Mouse (Mus musculus): ENCODE results near the gene Cel.
A peak's percentile ranks its signal among the peaks of the same experiment; 100 is the strongest.

Cel gene

GRCm38 (mm10) chr2:28536766-28537633 is 26.2 kb downstream of the Cel start:
- DNase-seq = no peak

- DNase-seq = no peak
Observed at GRCm38 (mm10) chr2:28536166-28536565, 27.0 kb downstream of the Cel start.

GRCm38 (mm10) chr2:28535650-28536049 is 27.6 kb downstream of the Cel start:
- no peak for DNase-seq

- no peak for DNase-seq
Observed at GRCm38 (mm10) chr2:28535263-28535540, 28.0 kb downstream of the Cel start.

GRCm38 (mm10) chr2:28534436-28535262 is 28.6 kb downstream of the Cel start:
- DNase-seq = no peak

GRCm38 (mm10) chr2:28533901-28534435 is 29.2 kb downstream of the Cel start:
- no peak for DNase-seq

GRCm38 (mm10) chr2:28532938-28533771 is 30.0 kb downstream of the Cel start:
- DNase-seq = peak; percentile 79 to 86

GRCm38 (mm10) chr2:28530311-28530710 is 32.9 kb downstream of the Cel start:
- no peak for DNase-seq

- DNase-seq = no peak
Observed at GRCm38 (mm10) chr2:28529856-28530255, 33.3 kb downstream of the Cel start.

GRCm38 (mm10) chr2:28528354-28528730 is 34.9 kb downstream of the Cel start:
- no peak for DNase-seq

- no peak for DNase-seq
Observed at GRCm38 (mm10) chr2:28527436-28528353, 35.5 kb downstream of the Cel start.

- DNase-seq = peak; percentile 54 to 60
Observed at GRCm38 (mm10) chr2:28525943-28526876, 37.0 kb downstream of the Cel start.

GRCm38 (mm10) chr2:28525219-28525942 is 37.8 kb downstream of the Cel start:
- DNase-seq = peak; percentile 34 to 44

- no peak for DNase-seq
Observed at GRCm38 (mm10) chr2:28524406-28524805, 38.8 kb downstream of the Cel start.

- DNase-seq = no peak
Observed at GRCm38 (mm10) chr2:28523643-28524117, 39.5 kb downstream of the Cel start.

- DNase-seq = no peak
Observed at GRCm38 (mm10) chr2:28522166-28522565, 41.0 kb downstream of the Cel start.

- DNase-seq = no peak
Observed at GRCm38 (mm10) chr2:28521571-28522151, 41.5 kb downstream of the Cel start.

GRCm38 (mm10) chr2:28520581-28520980 is 42.6 kb downstream of the Cel start:
- DNase-seq = no peak

GRCm38 (mm10) chr2:28518231-28518630 is 45.0 kb downstream of the Cel start:
- DNase-seq = peak in 1 of 2 experiments; percentile 40
